Mouse (Mus musculus): Measurements from ENCODE around the gene Tspan18. TPM values are rescaled to one million over a fixed set of nuclear protein-coding genes. Genes with fewer than 3 reads are reported as not detected.

Gene Tspan18
- total and polyA plus RNA-seq, 3 experiments: 0.38 TPM; not detected in 2

GRCm38 (mm10) chr2:93199531-93199974, 134.8 kb downstream of the Tspan18 start:
- Histone ChIP-seq H3K4me1 (ENCODE audit: control insufficient read depth in 1 of 2, insufficient read depth in 2 of 2) (peaks cover 15 to 31% of the 10 kb centered on the region in 2 experiments), H3K79me2 (replicated peaks; ENCODE audit: control insufficient read depth, extremely low read depth, insufficient read depth, poor library complexity, severe bottlenecking) (no peaks in the 10 kb centered on the region), H3K36me3 (replicated peaks in 1 of 2; ENCODE audit: control insufficient read depth in 1 of 2, insufficient read depth in 1 of 2, low read length in 1 of 2) (peaks cover 0 to 4% of the 10 kb centered on the region in 2 experiments), H3K9me3 (replicated peaks; ENCODE audit: low read length) (no peaks in the 10 kb centered on the region), H3K27me3 (replicated peaks) (peaks cover 80% of the 10 kb centered on the region), H3K4me3 (replicated peaks in 1 of 3; ENCODE audit: low read depth in 2 of 3, low read length in 2 of 3, poor library complexity in 1 of 3) (peak overlapping the region in 1 of 3 experiments; percentile 10), H3K27ac (ENCODE audit: insufficient read depth, low read depth) (peak overlapping the region; percentile 65), H3K4me2 (ENCODE audit: insufficient read depth, low read depth, poor library complexity, severe bottlenecking) (peak overlapping the region; percentile 25; the same call in 1 of the 2 replicates), H3K9ac (ENCODE audit: insufficient read depth, low read depth) (no peak overlapping the region)
- DNase-seq (ENCODE audit: extremely low read depth): peak; percentile 64
- in situ Hi-C loops (cut with MboI; ENCODE audit: low pct_ligation_motif_present, low pct_unique_long_range_greater_than_20kb, low sequenced_read_pairs) (loop anchor here (5.0 kb wide), 1 partner anchor 132 kb away; no protein-coding TSS in a partner anchor), dilution Hi-C loops (cut with MboI; ENCODE audit: extremely low pct_ligation_motif_present, extremely low pct_unique_long_range_greater_than_20kb, low sequenced_read_pairs) (no loop called here)
- peak; percentile 73 for TF ChIP-seq BHLHE40 (IDR thresholded peaks at IDR 0.05; ENCODE audit: low read depth, low read length)
- TF ChIP-seq ZNF384 (IDR thresholded peaks at IDR 0.05; ENCODE audit: low read depth, low read length): peak; percentile 46
- TF ChIP-seq MXI1 (IDR thresholded peaks at IDR 0.05; ENCODE audit: low read depth, low read length): peak; percentile 51; the same call in 1 of the 2 replicates
- TF ChIP-seq RCOR1 (conservative IDR thresholded peaks at IDR 0.05; ENCODE audit: low read depth, low read length): no peak
- peak; percentile 19; the same call in 1 of the 2 replicates for TF ChIP-seq MYC (IDR thresholded peaks at IDR 0.05; ENCODE audit: low read depth, low read length)
- no peak for TF ChIP-seq GABPA (IDR thresholded peaks at IDR 0.05; ENCODE audit: insufficient replicate concordance, low read depth, low read length)
- no peak for TF ChIP-seq TBP (conservative IDR thresholded peaks at IDR 0.05; ENCODE audit: low read depth, low read length)
- peak; percentile 56 for TF ChIP-seq TCF12 (IDR thresholded peaks at IDR 0.05; ENCODE audit: low read depth, low read length)
- TF ChIP-seq CHD1 (IDR thresholded peaks at IDR 0.05; ENCODE audit: low read depth, low read length): peak; percentile 88
- peak; percentile 85 for TF ChIP-seq CTCF (conservative IDR thresholded peaks at IDR 0.05 in 1 of 2, IDR thresholded peaks at IDR 0.05 in 1 of 2; ENCODE audit: low read depth in 2 of 2, low read length in 2 of 2)
- TF ChIP-seq SMC3 (IDR thresholded peaks at IDR 0.05; ENCODE audit: low read depth, low read length): peak; percentile 46
- TF ChIP-seq UBTF (IDR thresholded peaks at IDR 0.05; ENCODE audit: low read depth, low read length): no peak
- TF ChIP-seq RAD21 (IDR thresholded peaks at IDR 0.05; ENCODE audit: low read depth, low read length): peak; percentile 8; the same call in 1 of the 2 replicates
- TF ChIP-seq IRF4 (IDR thresholded peaks at IDR 0.05; ENCODE audit: low read depth, low read length): peak; percentile 63; the same call in 1 of the 2 replicates
- TF ChIP-seq MEF2A (IDR thresholded peaks at IDR 0.05; ENCODE audit: borderline replicate concordance, low read depth, low read length): peak; percentile 67; the same call in 1 of the 2 replicates

GRCm38 (mm10) chr2:93198846-93199245, 135.5 kb downstream of the Tspan18 start:
- H3K4me2 ChIP-seq (ENCODE audit: insufficient read depth, low read depth, poor library complexity, severe bottlenecking): no peak overlapping the region
- H3K9ac ChIP-seq (ENCODE audit: insufficient read depth, low read depth): no peak overlapping the region
- peaks cover 21 to 38% of the 10 kb centered on the region in 2 experiments for H3K4me1 ChIP-seq (ENCODE audit: control insufficient read depth in 1 of 2, insufficient read depth in 2 of 2)
- in situ Hi-C loops (cut with MboI; ENCODE audit: low pct_ligation_motif_present, low pct_unique_long_range_greater_than_20kb, low sequenced_read_pairs) (loop anchor here (5.0 kb wide), 1 partner anchor 132 kb away; no protein-coding TSS in a partner anchor), dilution Hi-C loops (cut with MboI; ENCODE audit: extremely low pct_ligation_motif_present, extremely low pct_unique_long_range_greater_than_20kb, low sequenced_read_pairs) (no loop called here)
- H3K27ac ChIP-seq (ENCODE audit: insufficient read depth, low read depth): peak overlapping the region; percentile 65; the same call in 1 of the 2 replicates
- peak; percentile 89 for TF ChIP-seq RAD21 (IDR thresholded peaks at IDR 0.05; ENCODE audit: low read depth, low read length)
- peak; percentile 65 to 90 for TF ChIP-seq CTCF (conservative IDR thresholded peaks at IDR 0.05 in 1 of 2, IDR thresholded peaks at IDR 0.05 in 1 of 2; ENCODE audit: low read depth in 2 of 2, low read length in 2 of 2)
- TF ChIP-seq USF1 (IDR thresholded peaks at IDR 0.05; ENCODE audit: low read depth, low read length): no peak
- TF ChIP-seq ZC3H11A (IDR thresholded peaks at IDR 0.05; ENCODE audit: low read depth, low read length): peak; percentile 48; the same call in 1 of the 2 replicates
- peak; percentile 89 for TF ChIP-seq SMC3 (IDR thresholded peaks at IDR 0.05; ENCODE audit: low read depth, low read length)
- TF ChIP-seq MAZ (IDR thresholded peaks at IDR 0.05; ENCODE audit: low read depth, low read length): no peak
- 0 out of 2 replicates have a peak, but pooled peaks have one; percentile 4 for TF ChIP-seq IRF4 (IDR thresholded peaks at IDR 0.05; ENCODE audit: low read depth, low read length)
- peaks cover 0 to 4% of the 10 kb centered on the region in 2 experiments for H3K36me3 ChIP-seq (replicated peaks in 1 of 2; ENCODE audit: control insufficient read depth in 1 of 2, insufficient read depth in 1 of 2, low read length in 1 of 2)
- peaks cover 80% of the 10 kb centered on the region for H3K27me3 ChIP-seq (replicated peaks)
- H3K79me2 ChIP-seq (replicated peaks; ENCODE audit: control insufficient read depth, extremely low read depth, insufficient read depth, poor library complexity, severe bottlenecking): no peaks in the 10 kb centered on the region
- no peak overlapping the region for H3K4me3 ChIP-seq (replicated peaks in 1 of 3; ENCODE audit: low read depth in 2 of 3, low read length in 2 of 3, poor library complexity in 1 of 3)
- H3K9me3 ChIP-seq (replicated peaks; ENCODE audit: low read length): no peaks in the 10 kb centered on the region
- peak; percentile 84 for DNase-seq (ENCODE audit: extremely low read depth)

All from CH12.LX (cell line).